Mouse (Mus musculus) G1E (cell line): ENCODE measurements around the gene Nutm1.

Source experiments
- CTCF ChIP-seq: IDR thresholded peaks from 2 replicates; pipeline ENCODE4 v1.5.1; 2012; ENCODE audit warnings: low read depth, low read length, inconsistent platforms, mixed read lengths
- GATA1 ChIP-seq: IDR thresholded peaks from 2 replicates; pipeline ENCODE4 v1.6.1; 2012; ENCODE audit warnings: borderline replicate concordance, low read length, inconsistent platforms, mixed read lengths
- POLR2AphosphoS5 ChIP-seq: IDR thresholded peaks from 2 replicates; pipeline ENCODE4 v1.6.1; 2012; ENCODE audit warnings: low read depth, low read length, inconsistent platforms; ENCODE audit not compliant: insufficient replicate concordance
- TAL1 ChIP-seq: conservative IDR thresholded peaks from 2 replicates; pipeline ENCODE4 v1.6.1; 2012; ENCODE audit warnings: low read depth, low read length, inconsistent platforms, mixed read lengths

DNA sequence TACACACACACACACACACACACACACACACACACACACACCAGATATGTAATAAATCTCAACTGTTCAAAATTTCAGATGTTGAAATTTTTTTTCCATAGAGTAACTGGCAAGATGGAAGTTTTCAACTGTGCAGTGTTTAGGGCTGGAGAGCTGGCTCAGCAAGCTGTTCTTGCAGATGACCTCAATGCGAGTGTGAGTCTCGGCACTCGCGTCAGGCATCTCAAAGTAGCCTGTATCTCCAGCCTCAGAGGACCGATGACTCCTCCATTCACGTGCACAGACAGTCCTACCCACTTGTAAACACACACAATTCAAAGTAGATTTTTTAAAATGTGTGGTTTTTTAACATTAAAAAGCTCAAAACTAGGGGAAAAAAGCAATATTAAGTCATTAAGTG is 14.4 kb upstream of the Nutm1 start:
- TF ChIP-seq CTCF, result no peak
- TF ChIP-seq TAL1, result no peak
- no peak for TF ChIP-seq GATA1
- TF ChIP-seq POLR2AphosphoS5, result no peak
